In genomic region chr8:10898562-10899527, GRCm38 (mm10) we compare ENCODE assay signal across 8 mouse cellular contexts.
DNase-seq lines count a peak whose midpoint lies in the region; ATAC-seq and TF ChIP-seq lines count a peak whose summit lies in the region.

No protein-coding gene starts in this region.

- H3K4me3 ChIP-seq in forebrain, embryonic 12.5 days (replicated peaks): no peak overlapping the region
- H3K4me3 ChIP-seq in midbrain, embryonic 10.5 days: peak overlapping the region; percentile 31
- H3K4me3 ChIP-seq in thymus, adult 2 months (ENCODE audit: control insufficient read depth, insufficient read depth, low read length): no peak overlapping the region

- WGBS in forebrain, embryonic 12.5 days: 12% methylated on average over 16 of the region's 16 CpGs
- WGBS in midbrain, embryonic 10.5 days: 11% methylated on average over 16 of the region's 16 CpGs
- WGBS in thymus, adult 2 months: 83% methylated on average over 16 of the region's 16 CpGs

- peaks cover 10% of the 10 kb centered on the region; the same call in 1 of the 2 replicates for H3K27me3 ChIP-seq in forebrain, embryonic 12.5 days
- H3K27me3 ChIP-seq in midbrain, embryonic 10.5 days (ENCODE audit: low read depth, poor library complexity, severe bottlenecking): peaks cover 26% of the 10 kb centered on the region
- no peaks in the 10 kb centered on the region for H3K27me3 ChIP-seq in thymus, adult 2 months (ENCODE audit: control insufficient read depth, insufficient read depth, low read length)

- peaks cover 33% of the 10 kb centered on the region for H3K4me1 ChIP-seq in forebrain, embryonic 12.5 days
- H3K4me1 ChIP-seq in midbrain, embryonic 10.5 days: peaks cover 39% of the 10 kb centered on the region
- peaks cover 6% of the 10 kb centered on the region for H3K4me1 ChIP-seq in thymus, adult 2 months (replicated peaks; ENCODE audit: control insufficient read depth, insufficient read depth, low read length)

- no peak for TF ChIP-seq CTCF in thymus, adult 2 months (IDR thresholded peaks at IDR 0.05; ENCODE audit: borderline replicate concordance, control insufficient read depth, extremely low read depth, insufficient read depth, low read length, poor library complexity)

- ATAC-seq in forebrain, embryonic 12.5 days (ENCODE audit: low FRiP score): 0 out of 2 replicates have a peak, but pooled peaks have one; percentile 37
- ATAC-seq in megakaryocyte progenitor cell, adult 5-6 weeks (replicated peaks; ENCODE audit: poor library complexity): no peak

- intact Hi-C loops in left cerebral cortex, postnatal 4 days (cut with DNase I): no loop called here

- no peak for TF ChIP-seq POLR2A in thymus, adult 2 months (IDR thresholded peaks at IDR 0.05; ENCODE audit: control insufficient read depth, extremely low read depth, insufficient read depth, low read length, poor library complexity)

- no peaks in the 10 kb centered on the region for H3K9me3 ChIP-seq in forebrain, embryonic 12.5 days
- H3K9me3 ChIP-seq in midbrain, embryonic 10.5 days (replicated peaks): no peaks in the 10 kb centered on the region

- H3K4me2 ChIP-seq in forebrain, embryonic 12.5 days: peak overlapping the region; percentile 38

- DNase-seq in layer of hippocampus, adult 11-12 months (ENCODE audit: low spot score): peak; percentile 57
- DNase-seq in layer of hippocampus, postnatal 25 days (ENCODE audit: extremely low spot score in 1 of 2, low spot score in 1 of 2): no peak
- peak; percentile 35 to 57 for DNase-seq in kidney, postnatal 4 days
- peak; percentile 21 for DNase-seq in midbrain, embryonic 10.5 days (ENCODE audit: low spot score)
- DNase-seq in thymus, adult 2 months: no peak
- no peak for DNase-seq in left cerebral cortex, postnatal 4 days

- no peaks in the 10 kb centered on the region for H3K36me3 ChIP-seq in forebrain, embryonic 12.5 days (replicated peaks)
- no peaks in the 10 kb centered on the region for H3K36me3 ChIP-seq in midbrain, embryonic 10.5 days
- H3K36me3 ChIP-seq in thymus, adult 2 months (ENCODE audit: control insufficient read depth, insufficient read depth, low read length): no peaks in the 10 kb centered on the region

- H3K9ac ChIP-seq in forebrain, embryonic 12.5 days: peak overlapping the region; percentile 12; the same call in 1 of the 2 replicates

- no peak overlapping the region for H3K27ac ChIP-seq in forebrain, embryonic 12.5 days
- H3K27ac ChIP-seq in midbrain, embryonic 10.5 days (replicated peaks): peak overlapping the region; percentile 77
- H3K27ac ChIP-seq in thymus, adult 2 months (ENCODE audit: control insufficient read depth, insufficient read depth, low read length): no peak overlapping the region

Comparison
In these comparisons a context has a peak if more than half of its experiments do, and no peak if none do; other contexts are left out.
1. DNase-seq: peak in layer of hippocampus, adult 11-12 months (single experiment), kidney, postnatal 4 days (2 of 2) and midbrain, embryonic 10.5 days (single experiment); none in layer of hippocampus, postnatal 25 days (0 of 2), thymus, adult 2 months (single experiment) and left cerebral cortex, postnatal 4 days (single experiment).